Mouse (Mus musculus): ENCODE measurements around the gene Lats2. TPM values are rescaled to one million over a fixed set of nuclear protein-coding genes. Genes with fewer than 3 reads are reported as not detected.
A peak's percentile ranks its signal among the peaks of the same experiment; 100 is the strongest.

Lats2 gene
- polyA plus RNA-seq, 1 experiment = 18.2 TPM

DNA sequence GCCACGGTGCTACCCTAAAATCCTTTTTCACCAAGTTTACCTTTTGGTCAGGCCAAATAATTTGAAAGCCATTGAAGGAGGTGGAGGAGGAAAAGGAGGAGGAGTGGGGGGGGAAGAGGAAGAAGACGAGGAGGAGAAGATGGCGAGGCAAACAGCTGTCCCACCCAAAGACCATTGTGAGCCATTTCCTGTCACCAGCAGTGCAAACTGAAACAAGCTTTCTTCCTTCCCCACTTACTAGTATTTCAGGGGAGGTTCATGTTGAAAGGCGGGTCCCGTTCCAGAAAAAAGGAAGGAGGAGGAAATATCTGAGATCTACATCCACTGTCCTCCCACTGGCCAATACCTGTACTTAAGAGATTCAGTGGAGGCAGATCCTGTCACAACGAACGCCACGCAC lies 28.8 kb downstream of the Lats2 start:
- WGBS = 21% methylated on average over 8 of the region's 8 CpGs
- Histone ChIP-seq H3K27ac (ENCODE audit: control insufficient read depth, insufficient read depth, low read length) (peak overlapping the region; percentile 49), H3K4me3 (ENCODE audit: control insufficient read depth, insufficient read depth, low read length) (no peak overlapping the region), H3K27me3 (ENCODE audit: control insufficient read depth, insufficient read depth, low read length) (no peaks in the 10 kb centered on the region), H3K4me1 (replicated peaks; ENCODE audit: control insufficient read depth, insufficient read depth, low read length) (peaks cover 24% of the 10 kb centered on the region), H3K36me3 (ENCODE audit: control insufficient read depth, insufficient read depth, low read length) (no peaks in the 10 kb centered on the region)
- no peak for TF ChIP-seq CTCF (IDR thresholded peaks at IDR 0.05; ENCODE audit: borderline replicate concordance, control insufficient read depth, extremely low read depth, insufficient read depth, low read length, poor library complexity)
- TF ChIP-seq POLR2A (IDR thresholded peaks at IDR 0.05; ENCODE audit: control insufficient read depth, extremely low read depth, insufficient read depth, low read length, poor library complexity) = no peak
- DNase-seq = peak; percentile 19

DNA sequence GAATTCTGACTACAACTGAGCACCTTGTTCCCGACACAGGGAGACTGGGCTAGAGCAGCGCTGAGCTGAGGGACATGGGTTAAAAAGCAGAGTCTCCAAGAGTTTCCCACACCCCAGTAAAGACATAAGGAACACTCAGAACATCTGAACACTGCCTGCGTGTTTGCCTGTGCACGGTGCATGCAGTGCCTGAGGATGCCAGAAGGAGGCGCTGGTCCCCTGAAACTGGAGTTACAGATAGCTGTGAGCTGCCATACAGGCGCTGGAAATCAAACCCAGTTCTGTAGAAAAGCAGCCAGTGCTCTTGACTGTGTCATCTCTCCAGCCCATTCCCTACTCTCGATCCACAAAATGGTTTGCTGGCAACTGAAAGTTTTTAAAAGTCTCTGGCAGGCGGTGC lies 32.0 kb downstream of the Lats2 start:
- H3K36me3 ChIP-seq (ENCODE audit: control insufficient read depth, insufficient read depth, low read length) = no peaks in the 10 kb centered on the region
- no peak overlapping the region for H3K4me3 ChIP-seq (ENCODE audit: control insufficient read depth, insufficient read depth, low read length)
- TF ChIP-seq CTCF (IDR thresholded peaks at IDR 0.05; ENCODE audit: borderline replicate concordance, control insufficient read depth, extremely low read depth, insufficient read depth, low read length, poor library complexity) (no peak), POLR2A (IDR thresholded peaks at IDR 0.05; ENCODE audit: control insufficient read depth, extremely low read depth, insufficient read depth, low read length, poor library complexity) (no peak)
- no peaks in the 10 kb centered on the region for H3K27me3 ChIP-seq (ENCODE audit: control insufficient read depth, insufficient read depth, low read length)
- DNase-seq = no peak
- WGBS = 95% methylated on average over 8 of the region's 8 CpGs
- H3K4me1 ChIP-seq (replicated peaks; ENCODE audit: control insufficient read depth, insufficient read depth, low read length) = peaks cover 23% of the 10 kb centered on the region
- H3K27ac ChIP-seq (ENCODE audit: control insufficient read depth, insufficient read depth, low read length) = no peak overlapping the region

DNA sequence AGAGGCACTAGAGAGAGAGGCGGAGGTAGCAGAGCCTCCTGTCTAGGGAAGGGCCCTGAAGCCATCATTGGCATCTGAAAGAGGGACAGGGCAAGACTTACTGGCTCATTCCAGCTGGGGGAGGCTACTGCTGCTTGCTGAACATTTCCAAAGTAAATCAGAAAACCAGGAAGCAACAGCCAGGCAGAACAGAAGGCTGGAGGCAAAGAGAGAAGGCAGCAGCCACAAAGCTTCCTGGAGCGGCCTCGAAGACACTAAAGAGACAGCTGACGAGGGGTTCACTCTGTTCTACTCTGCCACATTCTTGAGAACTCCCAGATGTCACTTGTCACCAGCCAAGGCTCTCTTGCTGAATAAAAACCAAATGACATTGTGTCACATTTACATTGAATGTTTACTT lies 33.7 kb downstream of the Lats2 start:
- H3K27me3 ChIP-seq (ENCODE audit: control insufficient read depth, insufficient read depth, low read length) = no peaks in the 10 kb centered on the region
- no peak overlapping the region for H3K27ac ChIP-seq (ENCODE audit: control insufficient read depth, insufficient read depth, low read length)
- WGBS = 40% methylated on average over 4 of the region's 4 CpGs
- no peak for DNase-seq
- no peak overlapping the region for H3K4me3 ChIP-seq (ENCODE audit: control insufficient read depth, insufficient read depth, low read length)
- TF ChIP-seq CTCF (IDR thresholded peaks at IDR 0.05; ENCODE audit: borderline replicate concordance, control insufficient read depth, extremely low read depth, insufficient read depth, low read length, poor library complexity) = no peak
- peaks cover 8% of the 10 kb centered on the region for H3K4me1 ChIP-seq (replicated peaks; ENCODE audit: control insufficient read depth, insufficient read depth, low read length)
- H3K36me3 ChIP-seq (ENCODE audit: control insufficient read depth, insufficient read depth, low read length) = no peaks in the 10 kb centered on the region

DNA sequence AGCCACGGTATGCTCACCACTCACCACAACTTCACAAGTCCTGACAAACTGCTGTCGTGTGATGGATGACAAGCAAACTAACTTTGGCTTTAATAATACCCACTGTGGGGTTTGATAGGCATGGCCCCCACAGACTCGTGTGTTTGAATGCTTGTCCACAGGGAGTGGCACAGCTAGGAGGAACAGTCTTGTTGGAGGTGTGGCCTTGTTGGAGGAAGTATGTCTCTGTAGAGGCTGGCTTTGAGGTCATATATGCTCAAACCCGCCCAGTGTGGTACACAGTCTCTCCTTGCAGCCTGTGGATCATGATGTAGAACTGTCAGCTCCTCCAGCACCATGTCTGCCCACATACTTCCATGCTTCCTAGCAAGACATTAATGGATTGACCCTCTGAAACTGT lies 39.9 kb downstream of the Lats2 start:
- TF ChIP-seq POLR2A (IDR thresholded peaks at IDR 0.05; ENCODE audit: control insufficient read depth, extremely low read depth, insufficient read depth, low read length, poor library complexity) (no peak), CTCF (IDR thresholded peaks at IDR 0.05; ENCODE audit: borderline replicate concordance, control insufficient read depth, extremely low read depth, insufficient read depth, low read length, poor library complexity) (no peak)
- no peaks in the 10 kb centered on the region for H3K4me1 ChIP-seq (replicated peaks; ENCODE audit: control insufficient read depth, insufficient read depth, low read length)
- no peaks in the 10 kb centered on the region for H3K36me3 ChIP-seq (ENCODE audit: control insufficient read depth, insufficient read depth, low read length)
- H3K27me3 ChIP-seq (ENCODE audit: control insufficient read depth, insufficient read depth, low read length) = no peaks in the 10 kb centered on the region
- no peak overlapping the region for H3K4me3 ChIP-seq (ENCODE audit: control insufficient read depth, insufficient read depth, low read length)
- no peak overlapping the region for H3K27ac ChIP-seq (ENCODE audit: control insufficient read depth, insufficient read depth, low read length)
- 80% methylated on average over 4 of the region's 4 CpGs for WGBS
- no peak for DNase-seq

DNA sequence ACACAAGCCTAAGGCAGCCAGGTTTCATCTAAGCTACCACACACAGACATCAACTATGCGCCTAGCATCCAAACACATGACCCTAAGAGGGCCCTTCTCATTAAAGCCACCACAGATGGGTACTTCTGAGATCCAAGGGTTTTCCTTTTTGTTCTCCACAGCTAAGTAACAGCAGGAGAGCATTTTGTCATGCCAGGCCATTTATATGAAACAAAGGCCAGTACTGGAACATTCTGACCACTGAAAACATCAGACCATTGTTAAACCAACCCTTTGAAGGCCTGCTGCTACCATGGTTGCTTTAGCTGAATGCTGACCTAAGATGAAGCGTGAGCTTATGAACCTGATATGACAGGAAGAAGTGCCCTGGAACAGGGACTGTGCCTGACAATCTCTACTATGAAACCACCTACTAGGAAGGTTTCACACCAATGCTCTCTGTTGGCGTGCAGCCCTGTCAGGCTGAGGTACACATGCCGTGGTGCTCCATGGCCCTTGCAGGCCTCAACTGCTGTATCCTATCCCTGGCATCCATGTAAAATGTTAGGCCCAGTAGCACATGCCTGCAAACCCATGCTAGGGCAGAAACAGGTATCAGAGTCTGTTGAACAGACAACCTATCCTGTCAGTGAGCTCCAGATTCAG lies 41.5 kb downstream of the Lats2 start:
- Histone ChIP-seq H3K36me3 (ENCODE audit: control insufficient read depth, insufficient read depth, low read length) (no peaks in the 10 kb centered on the region), H3K27ac (ENCODE audit: control insufficient read depth, insufficient read depth, low read length) (no peak overlapping the region), H3K4me1 (replicated peaks; ENCODE audit: control insufficient read depth, insufficient read depth, low read length) (peaks cover 3% of the 10 kb centered on the region; the same call in 1 of the 2 replicates), H3K27me3 (ENCODE audit: control insufficient read depth, insufficient read depth, low read length) (no peaks in the 10 kb centered on the region), H3K4me3 (ENCODE audit: control insufficient read depth, insufficient read depth, low read length) (no peak overlapping the region)
- WGBS = 96% methylated on average over 4 of the region's 4 CpGs
- TF ChIP-seq CTCF (IDR thresholded peaks at IDR 0.05; ENCODE audit: borderline replicate concordance, control insufficient read depth, extremely low read depth, insufficient read depth, low read length, poor library complexity) (no peak), POLR2A (IDR thresholded peaks at IDR 0.05; ENCODE audit: control insufficient read depth, extremely low read depth, insufficient read depth, low read length, poor library complexity) (no peak)
- DNase-seq = no peak

DNA sequence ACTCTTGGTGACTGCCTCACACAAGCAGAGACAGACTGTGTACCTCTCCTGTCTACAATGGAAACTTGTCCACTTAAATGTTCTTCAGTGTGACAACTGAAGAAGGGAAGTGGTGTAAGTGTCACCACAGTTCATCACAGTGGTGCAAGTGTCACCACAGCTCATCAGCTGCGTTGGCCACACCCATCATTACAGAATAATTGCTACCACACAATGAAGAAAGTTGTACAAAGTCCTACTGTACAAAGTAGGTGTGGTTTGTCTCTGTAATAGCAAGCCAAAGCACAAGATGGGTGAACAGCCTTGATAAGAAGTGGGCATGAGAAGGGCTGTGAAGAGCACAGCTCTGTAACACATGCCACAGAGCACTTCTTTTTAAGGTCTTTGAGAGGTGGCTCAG lies 45.3 kb downstream of the Lats2 start:
- no peak overlapping the region for H3K27ac ChIP-seq (ENCODE audit: control insufficient read depth, insufficient read depth, low read length)
- no peaks in the 10 kb centered on the region for H3K36me3 ChIP-seq (ENCODE audit: control insufficient read depth, insufficient read depth, low read length)
- DNase-seq = no peak
- TF ChIP-seq CTCF (IDR thresholded peaks at IDR 0.05; ENCODE audit: borderline replicate concordance, control insufficient read depth, extremely low read depth, insufficient read depth, low read length, poor library complexity) (no peak), POLR2A (IDR thresholded peaks at IDR 0.05; ENCODE audit: control insufficient read depth, extremely low read depth, insufficient read depth, low read length, poor library complexity) (no peak)
- WGBS = 49% methylated on average over 1 of the region's 1 CpGs
- no peak overlapping the region for H3K4me3 ChIP-seq (ENCODE audit: control insufficient read depth, insufficient read depth, low read length)
- H3K4me1 ChIP-seq (replicated peaks; ENCODE audit: control insufficient read depth, insufficient read depth, low read length) = peaks cover 3% of the 10 kb centered on the region; the same call in 1 of the 2 replicates
- no peaks in the 10 kb centered on the region for H3K27me3 ChIP-seq (ENCODE audit: control insufficient read depth, insufficient read depth, low read length)

DNA sequence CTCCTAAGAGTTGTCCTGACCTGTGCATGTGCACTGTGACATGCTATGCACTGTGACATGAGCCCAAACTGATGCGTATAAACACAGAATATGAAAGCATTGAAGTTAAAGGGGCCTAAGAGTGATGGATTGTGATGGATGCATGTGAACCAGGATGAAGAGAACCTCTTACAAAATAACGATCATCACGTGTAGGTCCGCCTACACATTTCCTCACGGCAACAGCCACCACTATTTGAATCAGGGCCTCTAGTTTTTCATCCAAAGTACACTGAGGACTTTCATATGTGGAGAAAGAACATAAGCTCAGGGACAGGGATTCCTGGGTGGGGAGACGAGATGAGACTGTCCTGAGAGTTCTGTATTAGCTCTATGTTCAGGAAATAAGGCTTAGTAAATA lies 47.1 kb downstream of the Lats2 start:
- TF ChIP-seq POLR2A (IDR thresholded peaks at IDR 0.05; ENCODE audit: control insufficient read depth, extremely low read depth, insufficient read depth, low read length, poor library complexity) (no peak), CTCF (IDR thresholded peaks at IDR 0.05; ENCODE audit: borderline replicate concordance, control insufficient read depth, extremely low read depth, insufficient read depth, low read length, poor library complexity) (no peak)
- no peak for DNase-seq
- Histone ChIP-seq H3K4me1 (replicated peaks; ENCODE audit: control insufficient read depth, insufficient read depth, low read length) (peaks cover 3% of the 10 kb centered on the region; the same call in 1 of the 2 replicates), H3K36me3 (ENCODE audit: control insufficient read depth, insufficient read depth, low read length) (no peaks in the 10 kb centered on the region), H3K27me3 (ENCODE audit: control insufficient read depth, insufficient read depth, low read length) (no peaks in the 10 kb centered on the region), H3K27ac (ENCODE audit: control insufficient read depth, insufficient read depth, low read length) (no peak overlapping the region), H3K4me3 (ENCODE audit: control insufficient read depth, insufficient read depth, low read length) (no peak overlapping the region)
- 87% methylated on average over 6 of the region's 6 CpGs for WGBS
